Mouse (Mus musculus) heart, embryonic 16.5 days (tissue): ENCODE data around the gene H2-D1. TPM values are rescaled to one million over a fixed set of nuclear protein-coding genes. Genes with fewer than 3 reads are reported as not detected.

ENCODE experiments used
- ATAC-seq: fragments of 200-750 bp; cut with Nextera tagmentation; replicated peaks from 2 replicates; pipeline ENCODE4 v1.8.0; 2017; ENCODE audit warnings: moderate number of reproducible peaks; ENCODE audit not compliant: insufficient read depth, low FRiP score; ENCODE audit errors: extremely low read depth
- H3K27ac ChIP-seq: fragments of 300-500 bp; sonication (generic); 2 replicates; pipeline ENCODE4 v1.5.1; 2014; ENCODE audit warnings: mild to moderate bottlenecking, low read length, control low read depth, moderate library complexity
- H3K27me3 ChIP-seq: fragments of 300-500 bp; sonication (generic); 2 replicates; pipeline ENCODE4 v1.6.1; 2014; ENCODE audit warnings: low read length, mixed read lengths; ENCODE audit not compliant: control insufficient read depth, insufficient read depth
- H3K36me3 ChIP-seq: fragments of 300-500 bp; sonication (generic); 2 replicates; pipeline ENCODE4 v1.6.1; 2014; ENCODE audit not compliant: control insufficient read depth, insufficient read depth
- H3K4me1 ChIP-seq: fragments of 300-500 bp; sonication (generic); 2 replicates; pipeline ENCODE4 v1.6.1; 2014; ENCODE audit warnings: low read length, mixed read lengths; ENCODE audit not compliant: control insufficient read depth, insufficient read depth
- H3K4me2 ChIP-seq: fragments of 300-500 bp; sonication (generic); 2 replicates; pipeline ENCODE4 v1.6.1; 2014; ENCODE audit warnings: low read depth, mild to moderate bottlenecking, control low read depth, low read length
- H3K4me3 ChIP-seq: fragments of 300-500 bp; sonication (generic); 2 replicates; pipeline ENCODE4 v1.5.1; 2014; ENCODE audit warnings: mild to moderate bottlenecking, control low read depth, low read length
- H3K9ac ChIP-seq: fragments of 300-500 bp; sonication (generic); 2 replicates; pipeline ENCODE4 v1.6.1; 2014; ENCODE audit warnings: low read length, control low read depth
- H3K9me3 ChIP-seq: fragments of 300-500 bp; sonication (generic); replicated peaks from 2 replicates; pipeline ENCODE4 v1.6.1; 2016; ENCODE audit warnings: low read length; ENCODE audit not compliant: control insufficient read depth
- WGBS: fragments of 180-500 bp; shearing (Covaris S2); extraction: QIAGEN DNeasy Blood & Tissue Kit; methylation state at CpG from one replicate; pipeline ENCODE4 v1.1.7; 2014; 5-methylcytosine and 5-hydroxymethylcytosine counted together
- polyA plus RNA-seq: library from polyadenylated mRNA; unstranded; fragments of >200 nt; fragmentation: Nextera tagmentation; extraction: Ambion mirVana; gene quantifications from 2 replicates; pipeline ENCODE4 v1.2.1, GENCODE M21; 2015

H2-D1 gene
- polyA plus RNA-seq, 1 experiment from 2014 or later, result 110 TPM

DNA sequence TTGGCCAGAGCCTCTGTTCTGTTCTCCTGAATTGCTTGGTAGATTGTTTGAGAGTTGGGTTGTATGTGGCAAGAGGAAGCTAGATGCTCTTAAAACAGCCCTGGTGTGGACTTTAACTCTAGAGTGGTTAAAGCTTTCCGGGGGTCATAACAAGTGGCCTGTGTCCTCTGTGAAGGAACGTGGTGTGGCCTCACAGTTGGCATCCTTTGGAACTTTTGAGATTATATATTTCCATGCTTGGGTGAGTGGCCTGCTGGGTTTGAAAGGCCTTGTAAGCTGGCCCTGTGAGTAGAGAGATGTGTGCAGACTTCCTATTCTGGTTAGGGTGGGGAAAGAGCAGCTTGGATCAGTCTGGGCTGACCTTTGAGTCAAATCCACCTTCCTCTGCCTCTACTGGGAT lies 17.5 kb upstream of the H2-D1 start:
- Histone ChIP-seq H3K27me3 (no peaks in the 10 kb centered on the region), H3K4me2 (peak overlapping the region; percentile 8; the same call in 1 of the 2 replicates), H3K4me3 (peak overlapping the region; percentile 4; the same call in 1 of the 2 replicates), H3K9ac (peak overlapping the region; percentile 7; the same call in 1 of the 2 replicates), H3K4me1 (peaks cover 45% of the 10 kb centered on the region), H3K36me3 (peaks cover 67% of the 10 kb centered on the region), H3K27ac (no peak overlapping the region; the same call in 1 of the 2 replicates), H3K9me3 (no peaks in the 10 kb centered on the region)
- 46% methylated on average over 2 of the region's 2 CpGs for WGBS
- ATAC-seq, result no peak

DNA sequence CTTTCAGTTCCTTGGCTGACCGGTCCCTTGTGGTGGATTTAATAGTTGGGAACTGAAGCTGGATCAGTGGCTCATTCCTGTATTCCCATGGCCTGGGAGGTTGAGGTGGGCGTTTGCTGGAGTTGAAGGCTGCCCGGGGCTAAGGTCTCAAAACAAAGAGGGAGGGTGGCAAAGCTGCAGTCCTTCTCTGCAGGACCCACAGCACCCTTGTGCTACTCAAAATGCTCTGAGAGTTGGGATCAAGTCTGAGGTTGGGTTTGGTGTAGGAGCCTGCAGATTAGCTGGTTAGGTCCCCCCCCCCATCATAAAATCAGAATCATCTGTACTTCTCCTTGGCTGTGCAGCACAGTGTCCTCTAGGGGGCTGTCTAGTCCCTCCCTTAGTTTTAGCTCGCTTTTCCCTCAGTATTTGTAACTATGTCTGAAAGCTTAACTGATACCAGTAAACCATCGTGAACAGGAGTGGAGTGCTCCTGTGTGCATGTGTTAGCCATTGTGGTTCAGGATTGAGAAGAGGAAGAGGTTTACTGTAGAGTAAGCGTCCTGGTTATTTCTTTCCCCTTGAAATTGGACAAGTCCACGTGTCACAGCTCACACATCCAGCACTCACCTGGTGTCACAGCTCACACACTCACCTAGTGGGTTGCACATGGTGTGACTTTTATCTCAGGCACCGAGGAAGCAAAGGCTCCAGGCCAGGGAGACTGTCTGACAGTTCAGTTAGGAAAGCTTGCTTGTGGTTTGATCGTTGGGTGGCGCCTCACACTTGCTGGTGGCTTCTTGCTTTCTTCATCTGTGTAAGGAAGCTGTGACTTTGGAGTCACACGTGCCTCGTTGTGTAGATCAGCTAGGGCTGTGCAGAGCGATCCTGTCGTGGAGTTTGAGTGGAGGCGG lies 16.6 kb upstream of the H2-D1 start:
- 75% methylated on average over 15 of the region's 15 CpGs for WGBS
- Histone ChIP-seq H3K27me3 (no peaks in the 10 kb centered on the region), H3K9me3 (no peaks in the 10 kb centered on the region), H3K4me1 (peaks cover 38% of the 10 kb centered on the region), H3K4me2 (no peak overlapping the region), H3K27ac (no peak overlapping the region), H3K4me3 (no peak overlapping the region), H3K9ac (no peak overlapping the region), H3K36me3 (peaks cover 77% of the 10 kb centered on the region)
- no peak for ATAC-seq

DNA sequence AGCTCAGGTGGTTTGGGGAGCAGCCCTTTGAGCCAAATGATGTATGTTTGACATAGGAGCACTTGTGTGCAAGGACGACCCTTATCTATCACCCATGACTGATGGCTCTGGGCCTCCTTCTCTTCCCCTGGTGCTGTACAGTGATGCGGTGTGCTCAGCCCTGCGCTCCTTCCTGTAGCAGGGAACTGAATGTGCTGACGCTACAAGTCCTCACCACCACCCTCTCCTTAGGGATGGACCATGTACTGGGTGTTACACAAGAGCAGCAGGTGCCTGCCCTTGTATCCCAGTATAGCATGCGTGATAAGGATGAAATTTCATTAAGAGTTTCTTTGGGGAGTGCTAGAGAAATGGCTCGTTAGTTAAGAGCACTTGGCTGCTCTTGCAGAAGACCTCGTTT lies 15.4 kb upstream of the H2-D1 start:
- Histone ChIP-seq H3K4me1 (peaks cover 38% of the 10 kb centered on the region), H3K4me3 (no peak overlapping the region), H3K9me3 (no peaks in the 10 kb centered on the region), H3K27me3 (no peaks in the 10 kb centered on the region), H3K4me2 (no peak overlapping the region), H3K9ac (no peak overlapping the region), H3K27ac (no peak overlapping the region), H3K36me3 (peaks cover 83% of the 10 kb centered on the region)
- WGBS, result 66% methylated on average over 7 of the region's 7 CpGs
- ATAC-seq, result no peak

DNA sequence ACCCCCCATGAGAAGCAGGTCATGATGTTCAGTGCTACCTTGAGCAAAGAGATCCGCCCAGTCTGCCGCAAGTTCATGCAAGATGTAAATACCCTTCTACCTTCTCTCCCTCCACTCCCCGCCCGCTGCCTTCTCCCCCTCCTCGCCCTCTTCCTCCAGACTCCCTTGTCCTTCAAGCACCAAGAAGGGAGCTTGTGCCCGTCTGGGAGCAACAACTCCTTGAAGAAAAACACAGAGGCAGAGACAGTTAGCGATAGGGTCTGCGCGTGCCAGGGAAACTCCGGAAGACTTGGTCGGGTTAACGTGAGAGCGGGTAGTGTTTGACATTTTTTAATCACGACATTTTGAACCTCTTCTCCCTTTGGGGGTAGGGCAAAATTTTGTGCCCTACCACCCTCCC lies 13.5 kb upstream of the H2-D1 start:
- Histone ChIP-seq H3K4me1 (peaks cover 28% of the 10 kb centered on the region), H3K4me2 (no peak overlapping the region), H3K4me3 (no peak overlapping the region), H3K27ac (no peak overlapping the region), H3K27me3 (no peaks in the 10 kb centered on the region), H3K9ac (no peak overlapping the region), H3K36me3 (peaks cover 94% of the 10 kb centered on the region), H3K9me3 (no peaks in the 10 kb centered on the region)
- 86% methylated on average over 14 of the region's 14 CpGs for WGBS
- no peak for ATAC-seq

DNA sequence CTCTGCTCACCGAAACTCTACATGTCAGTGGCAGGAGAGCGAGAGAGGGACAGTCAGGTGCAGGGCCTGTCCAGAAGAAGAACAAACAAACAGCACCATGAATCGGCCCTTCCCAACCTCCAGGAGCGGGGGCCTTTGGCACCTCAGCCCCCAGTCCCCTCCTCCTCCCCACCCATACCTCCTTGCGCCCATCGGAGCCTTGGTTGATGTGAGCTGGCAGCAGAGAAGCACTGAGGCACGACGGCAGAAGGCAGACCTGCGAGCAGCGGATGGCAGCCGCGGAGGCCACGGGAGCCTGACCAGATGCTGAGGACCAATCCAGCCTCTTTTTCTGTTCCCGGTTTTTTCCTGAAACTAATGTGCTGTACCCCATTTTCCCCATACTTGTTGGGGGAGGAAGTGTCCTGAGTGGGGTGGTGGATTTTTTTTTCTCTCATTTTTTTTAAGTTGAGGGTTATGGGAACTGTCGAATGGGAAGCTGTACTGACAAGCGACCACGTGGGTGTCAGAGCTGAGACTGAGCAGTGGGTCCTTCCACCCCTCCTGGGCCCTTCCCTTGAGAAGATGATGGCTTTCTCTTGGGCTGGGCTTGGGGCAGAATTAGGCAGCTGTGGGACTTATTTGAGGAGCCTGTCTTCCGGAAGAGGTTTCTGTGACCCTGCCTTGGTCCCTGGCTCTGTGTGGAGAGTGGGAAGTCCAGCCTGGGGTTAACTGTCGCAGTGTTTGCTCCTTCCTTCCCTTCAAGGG lies 12.9 kb upstream of the H2-D1 start:
- H3K4me3 ChIP-seq, result no peak overlapping the region
- no peak overlapping the region for H3K4me2 ChIP-seq
- no peak overlapping the region for H3K27ac ChIP-seq
- no peak for ATAC-seq
- peaks cover 92% of the 10 kb centered on the region for H3K36me3 ChIP-seq
- H3K4me1 ChIP-seq, result peaks cover 22% of the 10 kb centered on the region
- H3K27me3 ChIP-seq, result no peaks in the 10 kb centered on the region
- 85% methylated on average over 19 of the region's 19 CpGs for WGBS
- H3K9ac ChIP-seq, result no peak overlapping the region
- no peaks in the 10 kb centered on the region for H3K9me3 ChIP-seq

DNA sequence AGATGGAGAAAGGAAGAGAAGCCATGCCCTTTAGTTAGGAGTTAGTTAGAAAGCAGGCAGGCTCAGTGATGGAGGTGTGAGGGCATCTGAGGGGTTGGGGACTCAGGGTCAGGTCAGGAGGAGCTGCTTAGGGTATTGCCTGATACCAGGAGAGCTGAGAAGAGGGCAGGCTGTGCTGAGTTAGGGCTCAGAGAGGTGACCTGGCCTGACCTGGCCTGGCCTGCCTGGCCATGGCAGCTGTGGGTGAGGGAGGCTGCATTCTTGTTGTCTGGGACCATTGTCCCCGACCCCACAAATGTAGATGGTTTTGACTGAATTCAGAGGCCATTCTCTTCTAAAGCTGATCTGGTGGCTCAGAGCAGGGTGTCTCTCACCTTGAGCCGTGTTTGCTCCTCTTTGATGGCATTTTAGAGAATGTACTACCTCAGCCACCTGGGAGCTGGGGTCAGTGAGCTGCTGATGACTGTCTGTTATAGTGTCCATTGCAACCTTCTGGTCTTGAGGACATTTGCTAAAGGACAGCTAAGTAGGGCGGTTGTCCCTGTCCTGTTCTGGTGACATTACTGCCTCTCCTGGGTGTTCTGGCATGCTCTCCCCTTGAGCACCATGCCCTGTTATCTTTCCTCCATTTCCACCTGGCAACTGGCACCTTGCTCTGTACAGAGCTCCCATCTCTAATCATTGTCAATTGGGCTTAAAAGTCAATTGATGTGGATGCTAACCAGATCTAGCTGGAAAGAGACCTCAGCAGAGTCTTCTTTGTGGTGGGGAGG lies 12.0 kb upstream of the H2-D1 start:
- H3K4me2 ChIP-seq, result no peak overlapping the region
- H3K36me3 ChIP-seq, result peaks cover 83% of the 10 kb centered on the region
- H3K9ac ChIP-seq, result no peak overlapping the region
- no peak for ATAC-seq
- WGBS, result 81% methylated on average over 3 of the region's 3 CpGs
- no peak overlapping the region for H3K4me3 ChIP-seq
- no peaks in the 10 kb centered on the region for H3K9me3 ChIP-seq
- H3K27me3 ChIP-seq, result no peaks in the 10 kb centered on the region
- H3K4me1 ChIP-seq, result peaks cover 13% of the 10 kb centered on the region
- H3K27ac ChIP-seq, result no peak overlapping the region

DNA sequence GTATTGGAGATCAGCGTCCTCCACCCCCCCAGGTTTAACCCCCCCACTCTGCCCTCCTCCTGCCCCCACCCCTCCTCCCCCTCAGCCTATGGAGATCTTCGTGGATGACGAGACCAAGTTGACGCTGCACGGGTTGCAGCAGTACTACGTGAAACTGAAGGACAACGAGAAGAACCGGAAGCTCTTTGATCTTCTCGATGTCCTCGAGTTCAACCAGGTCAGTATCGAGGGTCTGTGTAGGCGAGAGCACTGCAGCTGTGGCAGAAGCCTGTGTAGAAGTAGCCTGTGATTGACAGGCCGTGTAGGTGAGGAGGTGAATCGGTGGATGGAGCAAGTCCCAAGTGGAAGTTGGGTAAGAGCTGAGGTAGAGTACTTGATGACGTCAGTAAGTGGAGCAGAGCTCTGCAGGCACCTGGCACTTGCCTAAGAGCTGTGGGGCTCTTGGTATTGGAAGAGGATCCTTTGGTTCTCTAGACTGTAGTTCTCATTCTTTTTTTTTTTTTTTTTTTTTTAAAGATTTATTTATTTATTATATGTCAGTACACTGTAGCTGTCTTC lies 11.3 kb upstream of the H2-D1 start:
- Histone ChIP-seq H3K27me3 (no peaks in the 10 kb centered on the region), H3K4me3 (no peak overlapping the region), H3K4me1 (peaks cover 6% of the 10 kb centered on the region), H3K4me2 (no peak overlapping the region), H3K9ac (no peak overlapping the region), H3K9me3 (no peaks in the 10 kb centered on the region), H3K27ac (no peak overlapping the region), H3K36me3 (peaks cover 76% of the 10 kb centered on the region)
- no peak for ATAC-seq
- 70% methylated on average over 15 of the region's 15 CpGs for WGBS

DNA sequence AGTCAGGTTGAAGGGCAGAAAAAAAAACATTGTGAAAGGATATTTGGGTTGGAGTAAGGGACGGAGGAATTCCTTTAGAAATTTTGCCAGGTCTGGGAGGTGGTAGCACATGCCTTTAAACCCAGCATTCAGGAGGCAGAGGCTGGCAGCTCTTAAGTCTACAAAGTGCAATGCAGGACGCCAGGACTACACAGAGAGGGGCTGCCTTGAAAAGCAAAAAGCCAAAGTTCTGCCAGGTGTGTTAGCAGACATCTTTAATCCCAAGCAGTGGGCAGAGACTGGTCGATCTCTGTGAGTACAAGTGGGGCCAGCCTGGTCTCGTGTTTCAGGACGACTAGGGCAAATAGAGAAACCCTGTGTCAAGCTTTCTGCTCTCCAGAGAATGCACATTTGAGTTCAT lies 10.5 kb upstream of the H2-D1 start:
- WGBS, result 78% methylated on average over 5 of the region's 5 CpGs

More for the DNA sequence above, 10.5 kb upstream of the H2-D1 start:
- no peaks in the 10 kb centered on the region for H3K9me3 ChIP-seq
- H3K4me2 ChIP-seq, result no peak overlapping the region
- no peak for ATAC-seq
- no peak overlapping the region for H3K9ac ChIP-seq
- H3K4me3 ChIP-seq, result no peak overlapping the region
- H3K4me1 ChIP-seq, result peaks cover 5% of the 10 kb centered on the region; the same call in 1 of the 2 replicates
- H3K27me3 ChIP-seq, result no peaks in the 10 kb centered on the region
- no peak overlapping the region for H3K27ac ChIP-seq
- peaks cover 69% of the 10 kb centered on the region for H3K36me3 ChIP-seq
